Mouse (Mus musculus) ES-Bruce4 (cell line): ENCODE results near the gene Anks1b. TPM values are rescaled to one million over a fixed set of nuclear protein-coding genes. Genes with fewer than 3 reads are reported as not detected.

Experiments used
- H3K27ac ChIP-seq: 2 replicates; pipeline ENCODE4 v1.5.1; 2012; ENCODE audit warnings: low read length, inconsistent platforms; ENCODE audit not compliant: insufficient read depth
- H3K27me3 ChIP-seq: 2 replicates; pipeline ENCODE4 v1.6.1; 2012; ENCODE audit warnings: mild to moderate bottlenecking, low read length, inconsistent platforms; ENCODE audit not compliant: control insufficient read depth, poor library complexity, insufficient read depth, severe bottlenecking
- H3K36me3 ChIP-seq: 2 replicates; pipeline ENCODE4 v1.6.1; 2012; ENCODE audit warnings: inconsistent platforms, mild to moderate bottlenecking, low read length, moderate library complexity; ENCODE audit not compliant: control insufficient read depth, poor library complexity, insufficient read depth, severe bottlenecking
- H3K4me1 ChIP-seq: one replicate; pipeline ENCODE4 v1.8.1; 2011; ENCODE audit warnings: low read length; ENCODE audit not compliant: control insufficient read depth, insufficient read depth
- H3K4me3 ChIP-seq: 2 replicates; pipeline ENCODE4 v1.5.1; 2011; ENCODE audit warnings: low read depth, mild to moderate bottlenecking, low read length
- H3K9ac ChIP-seq: 2 replicates; pipeline ENCODE4 v1.6.1; 2012; ENCODE audit warnings: low read depth, mild to moderate bottlenecking, inconsistent platforms; ENCODE audit not compliant: poor library complexity, severe bottlenecking
- H3K9me3 ChIP-seq: replicated peaks from 2 replicates; pipeline ENCODE4 v1.6.1; 2012; ENCODE audit warnings: mild to moderate bottlenecking, low read length, inconsistent platforms; ENCODE audit not compliant: control insufficient read depth, poor library complexity, insufficient read depth, severe bottlenecking
- CTCF ChIP-seq: IDR thresholded peaks from one replicate; pipeline ENCODE4 v1.8.1; 2011; ENCODE audit warnings: low read depth, low read length
- EP300 ChIP-seq: IDR thresholded peaks from 2 replicates; pipeline ENCODE4 v1.6.1; 2011; ENCODE audit warnings: low read depth, low read length; ENCODE audit not compliant: insufficient read depth
- POLR2A ChIP-seq: IDR thresholded peaks from one replicate; pipeline ENCODE4 v1.8.1; 2011; ENCODE audit warnings: low read length; ENCODE audit not compliant: insufficient read depth
- polyA plus RNA-seq: library from polyadenylated mRNA; stranded (reverse); fragments of >200 nt; gene quantifications from 2 replicates; pipeline ENCODE4 v1.2.4, GENCODE M21; 2011; ENCODE audit warnings: low read depth; ENCODE audit not compliant: missing spikeins, insufficient read depth, insufficient read length

Anks1b gene
- polyA plus RNA-seq, 1 experiment, result 2.3 TPM

DNA sequence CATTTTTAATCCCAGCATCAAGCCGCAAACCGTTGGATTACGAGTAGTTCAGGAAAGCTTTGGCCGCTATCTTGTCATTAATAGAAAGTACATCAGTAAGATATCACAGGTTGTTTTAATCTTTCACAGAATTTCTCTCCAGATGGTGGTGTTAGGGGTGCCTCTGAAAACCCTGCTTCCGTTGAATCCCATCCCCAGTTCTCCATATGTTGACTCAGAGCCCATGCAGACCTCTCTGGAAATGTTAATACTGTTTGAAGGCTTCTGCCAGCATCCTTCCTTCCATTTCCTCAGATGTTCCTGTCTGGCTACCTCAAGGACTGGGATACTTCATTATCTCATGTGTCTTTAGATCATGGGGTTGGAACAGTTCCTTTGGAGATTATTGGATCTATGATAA is 940.0 kb downstream of the Anks1b start:
- no peaks in the 10 kb centered on the region; the same call in 1 of the 2 replicates for H3K27me3 ChIP-seq
- no peaks in the 10 kb centered on the region for H3K9me3 ChIP-seq
- no peaks in the 10 kb centered on the region for H3K36me3 ChIP-seq
- TF ChIP-seq POLR2A, result no peak
- TF ChIP-seq EP300, result no peak
- TF ChIP-seq CTCF, result no peak
- H3K27ac ChIP-seq, result no peak overlapping the region
- no peak overlapping the region for H3K9ac ChIP-seq
- no peaks in the 10 kb centered on the region for H3K4me1 ChIP-seq
- H3K4me3 ChIP-seq, result no peak overlapping the region

DNA sequence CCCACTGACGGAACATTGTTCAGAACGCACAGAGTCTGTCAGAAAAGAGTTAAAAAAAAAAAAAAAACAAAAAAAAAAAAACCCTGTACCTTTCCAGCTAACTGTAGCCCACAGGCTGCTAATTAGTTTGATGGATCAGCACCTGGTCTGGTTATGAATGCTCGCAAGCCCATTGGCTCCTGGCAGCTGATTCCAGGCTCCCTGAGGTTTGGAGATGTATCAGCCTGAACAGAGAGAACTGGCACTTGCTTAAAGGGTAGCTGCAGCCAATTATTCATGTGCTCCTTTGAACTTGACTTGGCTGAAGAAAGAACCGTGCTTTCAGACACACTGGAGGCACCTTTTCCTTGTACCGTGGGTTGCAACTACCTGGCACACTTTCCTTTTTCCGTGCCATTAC is 941.1 kb downstream of the Anks1b start:
- Histone ChIP-seq H3K27me3 (no peaks in the 10 kb centered on the region; the same call in 1 of the 2 replicates), H3K4me3 (no peak overlapping the region), H3K4me1 (no peaks in the 10 kb centered on the region), H3K27ac (no peak overlapping the region), H3K9me3 (no peaks in the 10 kb centered on the region), H3K9ac (no peak overlapping the region), H3K36me3 (no peaks in the 10 kb centered on the region)
- no peak for TF ChIP-seq CTCF
- no peak for TF ChIP-seq EP300
- no peak for TF ChIP-seq POLR2A

DNA sequence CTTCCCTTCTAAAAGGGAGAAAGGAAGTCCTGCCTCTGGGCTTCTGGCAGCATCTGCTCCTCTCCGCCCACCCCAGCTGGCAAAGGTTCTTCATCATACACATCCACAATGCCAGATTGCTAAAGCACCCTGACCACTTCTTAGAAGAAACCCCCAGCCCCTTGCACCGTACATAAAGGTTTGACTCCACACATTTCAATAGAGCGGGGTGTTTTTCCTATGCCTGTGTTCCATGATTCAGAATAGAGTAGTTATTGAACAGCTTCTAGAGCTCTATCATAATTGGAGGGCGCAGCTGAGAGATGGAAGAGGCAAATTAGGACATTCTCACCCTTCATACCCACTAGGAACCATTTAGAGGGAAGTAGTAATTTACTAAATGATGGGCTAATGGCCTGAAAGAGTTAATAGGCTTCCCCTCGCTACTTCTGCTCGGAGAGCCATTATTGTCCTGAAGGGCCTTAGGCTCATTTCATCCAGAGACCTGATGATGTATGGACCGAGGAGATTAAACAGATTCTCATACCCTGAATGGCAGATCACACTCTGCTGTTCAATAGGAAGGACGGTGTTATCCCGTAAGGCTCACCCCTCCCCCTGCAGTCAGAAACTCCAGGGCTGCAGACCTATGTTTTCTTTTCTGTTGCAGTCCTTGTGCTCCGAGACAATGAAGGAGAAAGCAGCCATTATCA is 945.1 kb downstream of the Anks1b start:
- Histone ChIP-seq H3K4me3 (no peak overlapping the region), H3K27ac (no peak overlapping the region), H3K4me1 (no peaks in the 10 kb centered on the region), H3K9me3 (no peaks in the 10 kb centered on the region), H3K36me3 (no peaks in the 10 kb centered on the region), H3K9ac (no peak overlapping the region), H3K27me3 (no peaks in the 10 kb centered on the region; the same call in 1 of the 2 replicates)
- TF ChIP-seq POLR2A, result no peak
- no peak for TF ChIP-seq EP300
- no peak for TF ChIP-seq CTCF

DNA sequence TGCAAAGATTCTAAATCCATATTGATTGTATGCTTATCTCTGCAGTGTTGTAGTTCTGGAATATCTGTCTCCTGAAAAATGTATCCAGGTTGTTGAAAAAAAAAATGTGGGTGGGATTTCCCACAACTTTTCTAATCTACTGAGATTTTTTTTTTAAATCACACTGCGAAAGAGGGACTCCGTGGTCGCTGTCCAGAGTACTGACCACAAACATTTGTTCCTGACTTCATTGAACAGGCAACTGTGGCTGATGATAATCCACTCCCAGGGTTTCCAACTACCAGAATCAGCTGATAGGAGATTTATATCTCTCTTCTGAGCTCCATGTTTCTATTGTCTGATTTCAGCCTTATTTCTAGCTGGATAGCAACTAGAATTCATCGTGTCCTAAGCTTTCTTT is 950.1 kb downstream of the Anks1b start:
- Histone ChIP-seq H3K36me3 (no peaks in the 10 kb centered on the region), H3K4me1 (no peaks in the 10 kb centered on the region), H3K4me3 (no peak overlapping the region), H3K9ac (no peak overlapping the region), H3K27me3 (peaks cover 4% of the 10 kb centered on the region), H3K27ac (no peak overlapping the region), H3K9me3 (no peaks in the 10 kb centered on the region)
- TF ChIP-seq CTCF (no peak), POLR2A (no peak), EP300 (no peak)

DNA sequence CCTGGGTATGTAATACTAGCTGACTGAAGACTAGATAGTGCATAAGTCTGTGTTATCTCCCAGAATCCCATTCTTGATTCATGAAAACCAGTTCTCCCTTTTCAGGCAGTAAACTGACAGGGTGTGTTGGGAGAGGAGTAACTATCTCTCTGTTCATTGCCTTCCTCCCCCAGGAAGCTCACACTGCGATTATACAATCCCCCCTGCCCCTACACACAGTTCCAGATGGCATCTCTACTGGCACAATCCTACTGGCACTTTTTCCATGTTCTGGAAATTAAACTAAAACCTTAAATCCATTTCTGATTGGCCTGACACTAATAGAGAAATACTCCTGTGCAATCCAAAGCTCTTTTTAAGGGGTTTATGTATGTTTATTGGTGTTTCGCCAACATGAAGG is 951.4 kb downstream of the Anks1b start:
- Histone ChIP-seq H3K9me3 (no peaks in the 10 kb centered on the region), H3K4me1 (no peaks in the 10 kb centered on the region), H3K9ac (no peak overlapping the region), H3K27me3 (peaks cover 12% of the 10 kb centered on the region), H3K4me3 (no peak overlapping the region), H3K27ac (no peak overlapping the region), H3K36me3 (no peaks in the 10 kb centered on the region)
- TF ChIP-seq POLR2A (no peak), EP300 (no peak)

DNA sequence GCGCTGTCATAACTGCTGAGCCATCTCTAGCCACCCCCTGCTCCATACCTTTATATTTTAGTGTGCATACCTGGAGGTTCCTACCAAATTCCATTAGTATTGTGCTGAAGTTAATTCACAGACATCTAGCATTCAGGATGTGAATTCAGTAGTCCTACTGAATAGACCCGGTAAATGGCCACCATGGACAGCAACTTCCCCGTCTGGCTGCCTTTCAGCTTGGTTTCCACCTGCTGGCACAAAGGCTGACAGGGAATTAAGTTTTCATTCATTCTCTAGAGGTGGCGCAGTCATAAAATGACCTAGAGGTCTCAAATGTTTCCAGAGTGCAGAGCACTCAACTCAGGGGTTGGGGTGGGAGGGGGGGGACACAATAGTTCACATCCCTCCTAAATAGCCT is 953.6 kb downstream of the Anks1b start:
- Histone ChIP-seq H3K27me3 (peaks cover 16% of the 10 kb centered on the region), H3K4me3 (no peak overlapping the region), H3K27ac (no peak overlapping the region), H3K9ac (no peak overlapping the region), H3K4me1 (no peaks in the 10 kb centered on the region), H3K9me3 (no peaks in the 10 kb centered on the region), H3K36me3 (no peaks in the 10 kb centered on the region)
- TF ChIP-seq POLR2A (no peak), CTCF (no peak), EP300 (no peak)
